Mouse (Mus musculus) ES-Bruce4 (cell line): ENCODE results near the gene Srxn1.

ENCODE experiments used
- CTCF ChIP-seq: IDR thresholded peaks from one replicate; pipeline ENCODE4 v1.8.1; 2011; ENCODE audit warnings: low read depth, low read length
- POLR2A ChIP-seq: IDR thresholded peaks from one replicate; pipeline ENCODE4 v1.8.1; 2011; ENCODE audit warnings: low read length; ENCODE audit not compliant: insufficient read depth

GRCm38 (mm10) chr2:152155414-152156208 lies 50.3 kb downstream of the Srxn1 start:
- no peak for TF ChIP-seq CTCF
- no peak for TF ChIP-seq POLR2A
